Mouse (Mus musculus) Muller cell, postnatal 12 days (primary cell): ENCODE measurements at regions not wholly inside any gene's neighbourhood (a gene's known extent, or its start where the extent isn't known, plus 50 kb on each side); places are given as distances from the start of the nearest gene placed in this dataset.
"Not testable (repeated sequence)": the region's sequence is repeated elsewhere in the genome, so short reads cannot be mapped to it uniquely, and the experiment has no call there.

Experiments used
- DNase-seq: peaks from one replicate; pipeline ENCODE4 v3.0.0-alpha.2; 2015; ENCODE audit errors: inconsistent ontology term

GRCm38 (mm10) chr1:73644394-73644793 lies 479.9 kb downstream of the Tns1 start:
- DNase-seq, result no peak

DNA sequence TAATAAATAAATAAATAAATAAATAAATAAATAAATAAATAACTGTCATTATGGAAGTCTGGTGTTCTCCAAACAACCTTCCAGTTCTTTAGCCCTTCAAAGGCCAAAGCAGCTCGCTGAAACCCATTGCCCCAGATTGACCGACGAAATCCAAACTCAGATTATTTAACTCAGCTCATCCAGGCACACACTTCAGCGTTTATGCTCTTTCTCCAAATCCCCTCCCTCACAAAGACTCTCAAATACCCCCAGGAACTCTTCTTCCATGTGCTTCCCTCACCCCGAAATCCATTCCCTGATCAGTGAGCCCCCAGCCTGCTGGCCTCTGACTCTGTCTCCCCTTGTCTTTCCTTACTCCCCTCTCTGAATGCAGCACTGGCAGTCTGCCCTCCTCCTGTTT lies 480.8 kb downstream of the Tns1 start:
- DNase-seq, result no peak

- no peak for DNase-seq
These were observed 481.5 kb downstream of the Tns1 start for GRCm38 (mm10) chr1:73642691-73643109.

DNA sequence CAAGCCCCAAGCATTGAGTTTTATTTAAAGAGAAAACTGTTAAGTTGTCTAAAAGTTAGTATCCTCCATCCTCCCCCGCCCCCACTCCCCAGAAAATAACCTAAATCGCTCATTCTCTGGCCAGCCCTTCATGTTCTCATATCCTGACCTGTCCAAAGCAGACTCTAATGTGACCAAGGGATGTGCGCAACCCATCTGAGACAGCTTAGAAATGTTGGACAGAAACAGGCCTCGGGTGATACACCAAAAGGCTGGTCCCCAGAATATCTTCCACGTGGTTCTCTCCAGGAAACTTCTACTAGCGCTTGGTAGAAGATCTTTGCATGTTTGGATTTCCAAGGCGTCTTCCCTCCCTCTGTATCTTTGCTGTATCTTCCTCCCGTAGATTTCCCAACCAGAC lies 482.8 kb downstream of the Tns1 start:
- no peak for DNase-seq

DNA sequence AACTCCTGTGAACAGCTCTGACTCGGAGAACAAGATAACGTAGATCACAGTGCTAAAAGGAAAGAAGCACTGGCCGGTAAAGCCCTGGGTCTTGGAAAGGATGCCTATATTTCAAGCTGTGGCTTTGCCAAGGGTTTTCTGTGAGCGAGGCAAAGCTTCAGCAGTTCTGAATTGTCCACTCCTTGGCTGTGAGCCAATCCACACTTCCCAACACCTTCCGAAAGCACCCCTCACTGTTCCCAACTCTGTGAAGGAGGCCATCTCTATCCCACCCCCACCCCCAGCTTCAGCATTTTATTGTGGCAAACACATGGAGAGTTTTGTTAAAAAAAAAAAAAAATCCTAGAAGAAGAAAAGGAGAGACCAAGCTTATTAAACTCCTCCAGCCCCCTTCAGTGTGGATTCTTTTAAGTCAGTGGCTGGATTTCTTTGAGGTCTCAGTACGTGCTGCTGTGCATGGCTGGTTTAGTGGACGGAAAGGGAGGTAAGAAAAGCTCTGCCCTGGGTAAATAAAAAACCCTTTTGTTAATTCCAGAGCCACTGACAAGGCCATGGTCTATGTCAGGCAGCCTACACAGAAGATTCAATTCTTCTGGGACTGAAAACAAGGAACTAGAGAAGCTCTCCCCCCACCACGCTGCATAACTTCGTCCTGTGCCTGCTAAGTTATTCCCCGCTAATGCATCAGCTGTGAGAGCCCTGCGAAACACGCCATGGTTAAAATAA lies 483.4 kb downstream of the Tns1 start:
- peak; percentile 70 for DNase-seq

- no peak for DNase-seq
These were observed 488.5 kb downstream of the Tns1 start for GRCm38 (mm10) chr1:73635709-73636108.

DNA sequence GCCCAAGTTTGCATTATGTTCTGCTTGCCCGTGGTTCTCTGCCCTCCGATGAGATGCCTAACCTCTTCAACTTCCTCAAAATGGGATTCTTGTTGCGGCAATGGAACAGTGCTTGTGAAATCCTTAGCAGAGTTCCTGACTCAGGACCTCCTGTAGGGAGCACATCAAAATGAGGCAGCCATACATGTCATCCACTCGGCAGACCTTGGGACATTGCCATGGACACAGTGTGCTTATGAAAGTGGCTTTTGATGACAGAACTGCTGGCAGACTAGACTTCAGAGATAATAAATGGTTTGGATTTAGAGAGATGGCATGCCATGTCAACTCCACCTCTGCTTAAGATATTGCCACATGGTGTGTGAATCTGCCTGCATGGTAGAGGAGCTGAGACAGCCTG lies 489.4 kb downstream of the Tns1 start:
- no peak for DNase-seq

- no peak for DNase-seq
These were observed 491.2 kb downstream of the Tns1 start for GRCm38 (mm10) chr1:73633071-73633470.

DNA sequence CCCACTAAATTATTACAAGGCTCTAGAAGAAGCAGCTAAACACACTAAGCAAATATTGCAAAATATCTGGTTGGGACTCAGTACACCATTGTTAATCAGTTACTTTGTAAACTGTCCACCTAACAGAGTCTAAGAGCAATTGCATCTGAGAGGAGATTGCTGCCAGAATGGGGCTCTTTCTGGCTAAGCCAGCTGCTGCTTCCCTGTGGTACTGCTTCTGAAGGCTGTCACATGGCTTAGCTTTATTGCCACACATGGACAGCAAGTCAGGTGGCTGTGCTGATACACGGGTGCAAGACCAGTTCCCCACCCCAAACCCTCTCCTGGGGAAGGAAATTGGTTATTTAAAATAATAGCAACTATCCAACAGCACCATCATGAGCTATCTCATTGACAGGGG lies 493.9 kb downstream of the Tns1 start:
- no peak for DNase-seq

DNA sequence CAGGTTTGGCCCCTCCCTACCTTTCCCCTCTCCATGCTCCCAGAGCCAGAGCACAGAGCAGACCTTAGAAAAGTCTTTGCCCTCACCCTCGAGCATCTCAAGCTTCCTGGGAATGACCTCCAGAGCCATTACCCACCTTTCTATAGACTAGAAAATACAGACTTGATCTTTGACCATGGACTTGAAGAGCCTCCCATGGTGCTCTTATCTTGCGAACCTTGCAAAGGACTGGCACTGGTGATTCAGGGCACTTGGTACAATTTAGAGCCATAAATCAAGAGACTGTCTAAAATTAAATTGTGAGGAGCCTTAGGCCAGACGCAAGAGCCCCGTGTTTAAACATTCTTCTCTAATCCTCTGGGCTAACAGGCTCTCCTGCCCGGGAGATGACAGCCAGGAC lies 498.9 kb downstream of the Tns1 start:
- no peak for DNase-seq

GRCm38 (mm10) chr1:73621121-73621520 lies 503.1 kb downstream of the Tns1 start:
- not testable (repeated sequence) for DNase-seq

GRCm38 (mm10) chr1:73618551-73619170 lies 505.6 kb downstream of the Tns1 start:
- peak; percentile 33 for DNase-seq

DNA sequence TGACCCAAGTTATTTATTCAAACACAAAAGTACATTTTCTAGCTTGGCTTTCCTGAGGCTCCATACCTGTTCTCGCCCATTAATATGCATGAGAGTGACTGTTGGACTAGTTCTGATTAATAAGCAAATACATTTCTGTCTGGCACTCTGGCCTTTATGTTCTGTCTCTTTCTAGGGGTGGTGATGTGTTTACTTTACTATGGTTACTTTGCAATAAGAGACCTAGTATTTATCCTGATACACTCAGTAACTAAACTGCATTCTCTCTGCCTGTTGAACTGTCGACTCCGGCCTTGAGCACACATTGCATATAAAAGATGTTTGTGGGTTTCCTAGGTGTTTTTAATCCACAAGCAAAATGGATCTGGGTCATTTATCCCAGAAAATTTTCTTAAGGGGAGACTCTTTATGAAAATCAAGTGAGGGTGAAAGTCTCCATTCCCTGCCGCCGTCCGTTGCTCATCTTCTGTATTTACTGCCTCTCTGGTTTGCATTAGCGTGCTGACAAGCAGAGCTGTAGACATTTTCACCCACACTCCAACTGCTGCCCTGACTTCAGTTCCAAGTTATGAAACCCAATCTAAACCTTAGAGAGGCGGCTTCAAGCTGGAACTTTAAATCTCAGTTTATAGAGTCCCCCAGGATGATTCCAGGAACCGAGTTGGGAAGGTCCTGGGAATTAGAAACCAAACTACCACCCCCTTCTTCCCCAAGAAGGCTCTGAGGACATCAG lies 530.4 kb downstream of the Tns1 start:
- no peak for DNase-seq

DNA sequence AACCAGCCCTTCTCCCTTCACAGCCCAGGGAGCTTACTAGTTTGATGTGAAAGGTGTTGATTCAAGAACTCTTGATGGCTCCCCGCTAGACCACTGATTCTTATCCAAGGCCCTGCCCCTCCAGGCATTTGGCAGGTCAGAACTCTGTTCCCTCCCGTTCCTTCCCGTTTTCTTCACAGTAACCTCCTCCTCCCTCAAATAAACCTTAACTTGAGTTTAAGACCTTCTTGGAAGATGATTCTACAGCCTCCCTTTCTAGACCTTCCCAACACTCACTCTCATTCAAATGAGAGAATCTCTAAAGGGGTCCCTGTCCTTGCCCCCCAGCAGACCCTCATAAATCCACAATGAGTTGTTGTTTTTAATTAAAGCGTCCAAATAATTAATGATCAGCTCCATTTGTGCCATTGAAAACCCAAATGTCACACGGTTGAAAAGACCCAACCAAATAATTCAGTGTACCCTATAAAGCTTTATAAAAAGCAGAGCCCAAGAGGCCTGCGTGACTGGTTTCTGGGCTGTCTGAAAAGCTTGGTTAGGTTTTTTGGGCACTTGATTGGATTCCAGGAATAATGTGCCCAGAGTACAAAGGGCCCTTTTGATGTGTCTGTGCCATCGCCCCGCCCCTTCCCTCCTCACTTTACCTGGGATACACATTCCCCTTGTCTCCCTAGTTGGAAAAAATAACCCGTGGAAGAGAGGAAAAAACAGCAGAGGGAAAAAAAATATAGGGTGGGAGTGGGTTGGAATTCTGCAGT lies 532.7 kb downstream of the Tns1 start:
- no peak for DNase-seq

DNA sequence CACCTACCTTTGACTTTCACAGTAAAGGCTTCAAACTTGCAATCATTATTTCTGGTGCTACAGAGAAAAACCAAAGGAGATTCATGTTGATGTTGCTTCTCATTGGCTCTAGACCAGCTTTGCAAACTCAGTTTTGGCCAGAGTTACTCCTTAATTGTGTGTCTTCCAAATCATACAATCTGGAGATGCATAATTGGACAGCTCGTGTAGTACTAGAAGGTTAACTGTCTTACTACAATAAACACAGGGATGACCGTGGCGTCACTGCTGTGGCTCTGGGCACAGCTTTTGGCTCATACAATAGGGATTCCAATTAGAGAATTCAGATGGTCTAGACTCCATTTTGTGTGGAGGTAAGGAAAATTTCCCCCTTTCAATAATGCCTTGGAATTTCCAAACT lies 544.6 kb downstream of the Tns1 start:
- peak; percentile 46 for DNase-seq

DNA sequence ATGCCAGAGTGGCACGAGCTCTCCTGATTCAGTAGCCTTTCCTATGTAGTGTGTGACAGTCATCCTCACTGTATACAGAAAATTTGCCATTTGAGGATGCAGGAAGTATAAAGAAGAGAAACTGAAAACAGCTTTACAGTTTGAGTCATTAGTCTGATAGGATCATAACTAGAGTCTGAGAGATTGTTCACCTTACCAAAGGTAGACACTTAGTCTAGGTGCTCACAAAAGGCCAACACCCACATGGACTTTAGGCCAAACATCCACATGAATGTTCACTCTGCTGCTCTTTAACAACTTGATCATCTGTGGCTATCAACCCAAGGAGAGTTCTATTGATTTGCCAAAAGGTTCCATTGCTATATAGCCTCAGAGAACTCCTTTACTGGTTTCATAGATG lies 547.2 kb downstream of the Tns1 start:
- DNase-seq, result no peak

- no peak for DNase-seq
These were observed 548.6 kb downstream of the Tns1 start for GRCm38 (mm10) chr1:73575694-73576093.

GRCm38 (mm10) chr1:73570944-73571343 lies 553.3 kb downstream of the Tns1 start:
- DNase-seq, result no peak

- DNase-seq, result peak; percentile 50
These were observed 551.1 kb upstream of the Tnp1 start for GRCm38 (mm10) chr1:73566770-73567169.

DNA sequence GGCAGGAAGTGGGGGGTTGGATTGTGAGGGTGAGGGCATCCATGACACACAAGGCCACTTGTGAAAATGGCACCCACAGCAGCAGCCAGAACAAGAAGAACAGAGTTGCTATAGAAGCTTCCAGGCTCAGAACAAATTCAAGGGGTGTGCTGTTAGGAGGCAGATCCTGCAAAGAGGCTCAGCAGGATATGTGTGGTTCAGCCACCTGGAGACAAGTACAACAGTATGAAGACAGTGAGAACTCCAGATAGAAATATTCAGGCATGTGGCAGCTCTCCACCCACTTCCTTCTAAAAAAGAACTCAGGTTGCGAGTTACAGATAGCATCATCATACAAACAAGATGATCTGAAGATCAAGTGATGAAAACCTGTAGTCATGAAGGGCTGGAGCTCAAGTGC lies 544.9 kb upstream of the Tnp1 start:
- no peak for DNase-seq

DNA sequence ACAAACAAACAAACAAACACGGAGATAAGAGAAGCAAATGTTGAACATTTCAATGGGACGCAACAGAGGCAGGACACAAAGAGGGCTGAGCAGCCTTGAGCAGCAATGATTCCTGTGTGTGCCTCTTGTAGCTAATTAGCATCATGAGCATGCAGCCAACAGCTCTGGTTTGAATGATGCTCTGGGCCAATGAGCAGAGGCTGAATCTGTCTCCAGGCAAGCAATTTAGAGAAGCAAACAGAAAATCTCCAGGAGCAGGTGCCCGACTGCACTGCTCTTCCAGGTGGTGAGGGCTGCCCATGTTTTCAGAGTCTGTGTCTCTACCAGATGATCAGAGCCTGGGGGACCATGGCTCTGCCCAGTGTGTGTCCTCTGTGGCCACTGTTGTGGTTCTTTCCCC lies 532.2 kb upstream of the Tnp1 start:
- DNase-seq, result peak; percentile 19

GRCm38 (mm10) chr1:73545401-73545800 lies 529.7 kb upstream of the Tnp1 start:
- DNase-seq, result peak; percentile 91
